Mouse (Mus musculus): ENCODE data around the gene Plin3.

Plin3 gene

GRCm38 (mm10) chr17:56300186-56300585, 7.5 kb upstream of the Plin3 start, which contains the start of gene Arrdc5:
TSS of gene Arrdc5 (minus strand) at chr17:56300286.
- no peak for DNase-seq

GRCm38 (mm10) chr17:56298238-56298637, 5.6 kb upstream of the Plin3 start:
- no peak for DNase-seq

GRCm38 (mm10) chr17:56296201-56296600, 3.5 kb upstream of the Plin3 start:
- no peak for DNase-seq

GRCm38 (mm10) chr17:56294241-56294640, 1.6 kb upstream of the Plin3 start:
- DNase-seq, result no peak

- DNase-seq, result peak; percentile 93
Measured at GRCm38 (mm10) chr17:56293291-56293690, 618 bp upstream of the Plin3 start.

- no peak for DNase-seq
Measured at GRCm38 (mm10) chr17:56291826-56292475, 722 bp downstream of the Plin3 start.

- peak; percentile 100 for DNase-seq
Measured at GRCm38 (mm10) chr17:56291171-56291511, 1.5 kb downstream of the Plin3 start.

GRCm38 (mm10) chr17:56290388-56291170, 2.1 kb downstream of the Plin3 start:
- peak; percentile 100 for DNase-seq

- peak; percentile 97 for DNase-seq
Measured at GRCm38 (mm10) chr17:56289371-56290331, 3.0 kb downstream of the Plin3 start.

- no peak for DNase-seq
Measured at GRCm38 (mm10) chr17:56288866-56289265, 3.8 kb downstream of the Plin3 start.

GRCm38 (mm10) chr17:56287830-56288229, 4.8 kb downstream of the Plin3 start:
- peak; percentile 96 for DNase-seq

- DNase-seq, result no peak
Measured at GRCm38 (mm10) chr17:56285995-56286394, 6.7 kb downstream of the Plin3 start.

- no peak for DNase-seq
Measured at GRCm38 (mm10) chr17:56283316-56283715, 9.4 kb downstream of the Plin3 start.

- peak; percentile 95 for DNase-seq
Measured at GRCm38 (mm10) chr17:56282802-56283201, 9.9 kb downstream of the Plin3 start.

- no peak for DNase-seq
Measured at GRCm38 (mm10) chr17:56281193-56281592, 11.5 kb downstream of the Plin3 start.

GRCm38 (mm10) chr17:56279481-56280155, 13.1 kb downstream of the Plin3 start:
- peak; percentile 97 for DNase-seq

GRCm38 (mm10) chr17:56278340-56278739, 14.3 kb downstream of the Plin3 start:
- DNase-seq, result no peak

GRCm38 (mm10) chr17:56277567-56277893, 15.1 kb downstream of the Plin3 start:
- DNase-seq, result peak; percentile 92

GRCm38 (mm10) chr17:56276643-56277566, 15.8 kb downstream of the Plin3 start, which contains the start of gene Ticam1:
TSS of gene Ticam1 (minus strand) at chr17:56276786.
- DNase-seq, result peak; percentile 100

- DNase-seq, result peak; percentile 97
Measured at GRCm38 (mm10) chr17:56275842-56276480, 16.7 kb downstream of the Plin3 start.

- no peak for DNase-seq
Measured at GRCm38 (mm10) chr17:56273986-56274385, 18.7 kb downstream of the Plin3 start.

Measured in heart, adult 11 months (tissue).